Mouse (Mus musculus): ENCODE measurements around the gene Ttc6. TPM values are rescaled to one million over a fixed set of nuclear protein-coding genes. Genes with fewer than 3 reads are reported as not detected.

The Ttc6 gene
- total RNA-seq, 1 experiment: 0.18 TPM

DNA sequence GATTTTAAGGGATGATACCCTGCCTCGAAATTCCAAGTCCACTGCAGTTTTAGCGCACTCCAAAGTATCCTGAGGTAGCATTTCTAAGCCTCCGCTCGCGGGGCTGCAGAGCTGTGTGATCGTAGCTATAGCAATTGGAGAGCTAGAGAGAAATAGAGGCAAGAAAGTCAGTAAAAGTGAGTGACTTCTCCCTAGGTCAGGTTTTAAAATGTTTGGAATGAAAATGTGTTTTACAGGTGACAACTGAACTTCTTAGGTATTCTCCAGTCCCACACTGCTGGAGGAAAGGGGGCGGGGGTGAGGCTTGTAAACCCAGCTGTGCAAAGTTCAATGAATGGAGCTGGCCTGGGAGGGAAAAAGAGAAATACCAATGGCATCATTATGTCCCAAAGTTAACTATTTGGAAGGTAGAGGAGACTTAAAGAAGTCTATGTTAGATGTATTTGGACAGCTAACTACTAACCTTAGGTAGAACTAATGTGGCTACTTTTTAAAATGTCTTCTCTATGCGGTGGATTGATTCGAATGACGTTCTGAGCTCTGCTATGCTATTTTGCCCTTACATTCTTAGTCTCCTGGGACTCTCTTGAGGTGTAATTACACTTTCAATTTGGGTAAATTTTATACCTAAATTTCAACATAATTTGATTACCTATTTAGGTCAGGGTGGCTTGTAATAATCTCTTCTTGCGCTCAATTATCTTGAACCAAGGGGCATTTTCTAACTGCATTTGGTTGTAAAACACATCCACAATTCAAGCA is 26.8 kb upstream of the Ttc6 start:
- Histone ChIP-seq H3K4me3 (ENCODE audit: insufficient read depth in 1 of 2, low read depth in 1 of 2, low read length in 2 of 2, poor library complexity in 1 of 2, severe bottlenecking in 1 of 2) (no peak overlapping the region), H3K9me3 (ENCODE audit: control insufficient read depth, insufficient read depth, low read depth, low read length) (no peaks in the 10 kb centered on the region), H3K4me1 (ENCODE audit: control insufficient read depth in 2 of 2, insufficient read depth in 2 of 2, low read length in 2 of 2, poor library complexity in 1 of 2) (peaks cover 0 to 3% of the 10 kb centered on the region in 2 experiments; a peak in 1 of 4 replicates), H3K9ac (ENCODE audit: insufficient read depth, low read depth, low read length, poor library complexity, severe bottlenecking) (no peak overlapping the region), H3K36me3 (ENCODE audit: control insufficient read depth, insufficient read depth, low read length, poor library complexity, severe bottlenecking) (no peaks in the 10 kb centered on the region), H3K27ac (ENCODE audit: insufficient read depth, low read depth, low read length, poor library complexity, severe bottlenecking) (no peak overlapping the region)
- no peak for DNase-seq (ENCODE audit: low read depth, low spot score)
- no peak for TF ChIP-seq MAFK (IDR thresholded peaks at IDR 0.05; ENCODE audit: insufficient read depth, low read depth, low read length)
- in situ Hi-C loops (cut with MboI; ENCODE audit: low sequenced_read_pairs in 2 of 2, unreplicated experiment in 2 of 2): loop anchor here (5.0 kb wide), 2 partner anchors 845 to 1000 kb away; partner anchors contain the start of genes Nkx2-1 (in 1 of the 2) and Pax9 (in 1 of the 2)

DNA sequence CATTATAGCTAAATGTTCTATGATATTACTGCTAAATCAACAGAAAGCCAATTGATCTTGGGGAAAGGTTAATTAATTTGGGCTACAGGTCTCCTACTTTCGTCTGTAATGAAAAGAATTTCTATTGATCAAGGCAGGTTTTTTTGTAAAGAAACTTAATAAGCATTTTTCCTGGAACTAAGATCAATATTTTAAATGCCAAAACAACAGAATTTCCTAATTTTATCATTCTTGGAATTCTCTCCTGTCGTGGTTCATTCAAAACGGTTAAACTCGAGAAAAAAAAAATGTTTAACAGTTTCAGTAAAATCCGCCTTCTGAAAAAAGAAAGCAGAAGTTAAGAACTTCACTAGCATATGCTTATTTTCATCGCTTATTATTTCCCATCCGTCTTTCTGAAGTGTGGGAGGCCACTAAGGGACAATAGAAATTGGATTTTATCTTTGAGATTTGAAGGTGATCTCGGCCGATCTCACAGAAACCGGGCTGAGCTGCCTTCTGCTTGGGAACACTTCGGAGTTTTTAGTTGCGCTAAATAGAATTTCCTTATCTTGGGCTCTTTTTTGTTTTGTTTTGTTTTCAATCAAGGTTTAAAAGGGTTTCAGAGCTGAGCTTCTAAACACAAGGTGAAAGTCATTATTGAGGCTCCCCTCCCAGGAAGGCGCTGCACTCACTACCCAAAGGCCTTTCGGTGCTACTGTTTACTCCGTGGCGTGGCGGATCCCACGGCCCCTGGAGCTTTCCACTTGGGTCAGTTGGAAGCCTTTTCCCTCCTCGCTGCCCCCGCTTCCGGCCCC is 25.9 kb upstream of the Ttc6 start:
- H3K4me3 ChIP-seq (ENCODE audit: insufficient read depth in 1 of 2, low read depth in 1 of 2, low read length in 2 of 2, poor library complexity in 1 of 2, severe bottlenecking in 1 of 2): peak overlapping the region; percentile 45 to 57; a peak in 3 of 4 replicates
- H3K36me3 ChIP-seq (ENCODE audit: control insufficient read depth, insufficient read depth, low read length, poor library complexity, severe bottlenecking): no peaks in the 10 kb centered on the region
- H3K9me3 ChIP-seq (ENCODE audit: control insufficient read depth, insufficient read depth, low read depth, low read length): no peaks in the 10 kb centered on the region
- TF ChIP-seq HCFC1 (IDR thresholded peaks at IDR 0.05; ENCODE audit: borderline replicate concordance, insufficient read depth, low read length) (no peak), ZC3H11A (IDR thresholded peaks at IDR 0.05; ENCODE audit: borderline replicate concordance, low read depth, low read length) (no peak), ZNF384 (IDR thresholded peaks at IDR 0.05; ENCODE audit: low read depth, low read length) (no peak), CHD2 (IDR thresholded peaks at IDR 0.05; ENCODE audit: low read depth, low read length) (no peak)
- in situ Hi-C loops (cut with MboI; ENCODE audit: low sequenced_read_pairs in 2 of 2, unreplicated experiment in 2 of 2): loop anchor here (5.0 kb wide), 2 partner anchors 846 to 1001 kb away; partner anchors contain the start of genes Nkx2-1 (in 1 of the 2) and Pax9 (in 1 of the 2)
- peaks cover 0 to 3% of the 10 kb centered on the region in 2 experiments; a peak in 1 of 4 replicates for H3K4me1 ChIP-seq (ENCODE audit: control insufficient read depth in 2 of 2, insufficient read depth in 2 of 2, low read length in 2 of 2, poor library complexity in 1 of 2)
- H3K27ac ChIP-seq (ENCODE audit: insufficient read depth, low read depth, low read length, poor library complexity, severe bottlenecking): no peak overlapping the region
- DNase-seq (ENCODE audit: low read depth, low spot score): no peak
- no peak overlapping the region for H3K9ac ChIP-seq (ENCODE audit: insufficient read depth, low read depth, low read length, poor library complexity, severe bottlenecking)

DNA sequence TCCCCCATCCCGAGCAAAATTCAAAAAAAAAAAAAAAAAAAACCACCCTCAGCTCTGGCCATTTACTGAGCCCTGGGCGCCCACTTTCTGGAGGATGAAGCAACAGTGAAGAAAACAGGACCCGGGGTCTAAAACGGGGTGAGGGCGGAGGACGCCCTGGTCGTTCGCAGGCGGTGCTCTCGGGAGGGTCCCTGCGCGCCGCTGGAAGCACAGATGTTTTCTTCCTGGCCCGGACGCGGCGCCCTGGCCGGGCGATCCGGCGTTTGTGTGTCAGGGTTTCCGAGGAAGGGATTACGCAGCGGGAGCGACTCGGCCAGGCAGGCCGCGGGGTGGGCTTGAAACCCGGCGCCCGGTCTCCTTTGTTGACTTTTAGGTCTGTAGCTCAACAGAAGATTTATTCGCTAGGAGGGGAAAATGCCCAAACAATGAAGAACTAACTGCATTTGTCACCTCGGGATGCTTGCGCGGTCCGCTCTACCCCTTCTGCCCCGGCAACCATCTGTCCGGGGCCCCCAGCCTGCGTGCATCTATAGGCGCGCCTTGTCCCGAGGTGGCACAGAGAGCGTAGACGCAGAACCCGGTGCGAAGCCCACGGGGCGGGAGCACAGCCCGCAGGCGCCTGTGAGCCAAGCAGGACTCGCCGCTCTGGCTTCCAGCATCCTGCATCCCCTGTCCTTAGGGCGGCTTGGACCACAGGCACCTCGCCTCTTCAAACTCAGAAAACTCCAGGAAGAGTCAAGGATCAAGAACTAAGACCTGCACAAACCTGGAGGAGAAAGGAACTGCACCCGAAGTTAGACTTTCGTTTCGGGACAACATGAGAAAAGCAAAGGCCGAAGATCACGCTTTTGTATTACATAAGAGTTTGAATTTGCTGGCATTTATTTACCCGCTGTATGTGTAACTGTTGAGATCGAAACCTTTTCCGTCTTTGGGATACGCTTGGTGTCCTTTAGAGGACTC is 25.0 kb upstream of the Ttc6 start:
- in situ Hi-C loops (cut with MboI; ENCODE audit: low sequenced_read_pairs in 2 of 2, unreplicated experiment in 2 of 2): loop anchor here (5.0 kb wide), 2 partner anchors 847 to 1002 kb away; partner anchors contain the start of genes Nkx2-1 (in 1 of the 2) and Pax9 (in 1 of the 2)
- H3K9ac ChIP-seq (ENCODE audit: insufficient read depth, low read depth, low read length, poor library complexity, severe bottlenecking): peak overlapping the region; percentile 3; the same call in 1 of the 2 replicates

DNA sequence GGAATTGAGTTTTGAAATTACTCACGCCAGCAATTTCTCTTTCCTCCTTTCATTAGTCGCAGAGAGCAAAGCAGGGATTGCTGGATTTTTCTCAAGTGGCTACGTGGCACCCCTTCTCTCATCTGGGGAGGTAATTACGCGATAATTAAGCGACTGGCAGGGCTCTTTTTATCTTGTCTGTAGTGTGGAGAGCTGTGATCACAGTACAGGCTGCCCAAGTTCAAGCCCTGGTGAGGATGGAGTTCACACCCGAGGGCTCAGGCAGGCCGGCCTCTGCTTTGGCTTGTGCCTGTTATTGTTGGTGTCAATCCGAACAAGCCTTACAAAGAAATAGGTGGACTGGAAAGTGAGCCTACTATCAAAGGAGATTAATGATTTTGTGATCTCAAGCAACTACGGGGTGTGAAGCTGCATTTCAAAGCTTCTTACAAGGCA is 24.3 kb upstream of the Ttc6 start:
- H3K9ac ChIP-seq (ENCODE audit: insufficient read depth, low read depth, low read length, poor library complexity, severe bottlenecking): no peak overlapping the region
- no peak overlapping the region for H3K4me3 ChIP-seq (ENCODE audit: insufficient read depth in 1 of 2, low read depth in 1 of 2, low read length in 2 of 2, poor library complexity in 1 of 2, severe bottlenecking in 1 of 2)
- no peaks in the 10 kb centered on the region for H3K9me3 ChIP-seq (ENCODE audit: control insufficient read depth, insufficient read depth, low read depth, low read length)
- no peaks in the 10 kb centered on the region for H3K36me3 ChIP-seq (ENCODE audit: control insufficient read depth, insufficient read depth, low read length, poor library complexity, severe bottlenecking)
- H3K27ac ChIP-seq (ENCODE audit: insufficient read depth, low read depth, low read length, poor library complexity, severe bottlenecking): no peak overlapping the region
- TF ChIP-seq ZNF384 (IDR thresholded peaks at IDR 0.05; ENCODE audit: low read depth, low read length) (no peak), MAFK (IDR thresholded peaks at IDR 0.05; ENCODE audit: insufficient read depth, low read depth, low read length) (no peak), HCFC1 (IDR thresholded peaks at IDR 0.05; ENCODE audit: borderline replicate concordance, insufficient read depth, low read length) (no peak), ZC3H11A (IDR thresholded peaks at IDR 0.05; ENCODE audit: borderline replicate concordance, low read depth, low read length) (no peak), CHD2 (IDR thresholded peaks at IDR 0.05; ENCODE audit: low read depth, low read length) (no peak)
- H3K4me1 ChIP-seq (ENCODE audit: control insufficient read depth in 2 of 2, insufficient read depth in 2 of 2, low read length in 2 of 2, poor library complexity in 1 of 2): peaks cover 0 to 3% of the 10 kb centered on the region in 2 experiments; a peak in 1 of 4 replicates
- DNase-seq (ENCODE audit: low read depth, low spot score): no peak
- in situ Hi-C loops (cut with MboI; ENCODE audit: low sequenced_read_pairs in 2 of 2, unreplicated experiment in 2 of 2): loop anchor here (5.0 kb wide), 2 partner anchors 847 to 1002 kb away; partner anchors contain the start of genes Nkx2-1 (in 1 of the 2) and Pax9 (in 1 of the 2)

More for the DNA sequence above, 25.0 kb upstream of the Ttc6 start:
- Histone ChIP-seq H3K4me3 (ENCODE audit: insufficient read depth in 1 of 2, low read depth in 1 of 2, low read length in 2 of 2, poor library complexity in 1 of 2, severe bottlenecking in 1 of 2) (peak overlapping the region; percentile 45 to 57), H3K9me3 (ENCODE audit: control insufficient read depth, insufficient read depth, low read depth, low read length) (no peaks in the 10 kb centered on the region), H3K27ac (ENCODE audit: insufficient read depth, low read depth, low read length, poor library complexity, severe bottlenecking) (no peak overlapping the region), H3K36me3 (ENCODE audit: control insufficient read depth, insufficient read depth, low read length, poor library complexity, severe bottlenecking) (no peaks in the 10 kb centered on the region), H3K4me1 (ENCODE audit: control insufficient read depth in 2 of 2, insufficient read depth in 2 of 2, low read length in 2 of 2, poor library complexity in 1 of 2) (peaks cover 0 to 3% of the 10 kb centered on the region in 2 experiments; a peak in 1 of 4 replicates)
- TF ChIP-seq CHD2 (IDR thresholded peaks at IDR 0.05; ENCODE audit: low read depth, low read length) (no peak), MAFK (IDR thresholded peaks at IDR 0.05; ENCODE audit: insufficient read depth, low read depth, low read length) (no peak), ZNF384 (IDR thresholded peaks at IDR 0.05; ENCODE audit: low read depth, low read length) (peak; percentile 79)
- no peak for DNase-seq (ENCODE audit: low read depth, low spot score)
